Mouse (Mus musculus) forebrain, embryonic 11.5 days (tissue): ENCODE measurements around the gene Baz2a. TPM values are rescaled to one million over a fixed set of nuclear protein-coding genes. Genes with fewer than 3 reads are reported as not detected.
"Not testable (repeated sequence)": the region's sequence is repeated elsewhere in the genome, so short reads cannot be mapped to it uniquely, and the experiment has no call there.

Experiments
- ATAC-seq: fragments of 200-750 bp; cut with Nextera tagmentation; replicated peaks from 2 replicates; pipeline ENCODE4 v1.8.0; 2017; ENCODE audit warnings: moderate TSS enrichment; ENCODE audit not compliant: low FRiP score
- DNase-seq: peaks from one replicate; pipeline ENCODE4 v3.0.0-alpha.2; 2017; ENCODE audit warnings: low spot score
- H3K27ac ChIP-seq: fragments of 300-500 bp; sonication (generic); 2 replicates; pipeline ENCODE4 v1.5.1; 2014; ENCODE audit warnings: low read depth, low read length
- H3K27me3 ChIP-seq: fragments of 300-500 bp; sonication (generic); 2 replicates; pipeline ENCODE4 v1.6.1; 2014; ENCODE audit warnings: mild to moderate bottlenecking, low read length, mixed read lengths; ENCODE audit not compliant: control insufficient read depth, insufficient read depth
- H3K36me3 ChIP-seq: fragments of 300-500 bp; sonication (generic); 2 replicates; pipeline ENCODE4 v1.6.1; 2014; ENCODE audit warnings: mild to moderate bottlenecking, low read length, moderate library complexity, mixed read lengths; ENCODE audit not compliant: control insufficient read depth, insufficient read depth
- H3K4me1 ChIP-seq: fragments of 300-500 bp; sonication (generic); replicated peaks from 2 replicates; pipeline ENCODE4 v1.6.1; 2014; ENCODE audit warnings: low read length, mixed read lengths; ENCODE audit not compliant: control insufficient read depth, insufficient read depth
- H3K4me2 ChIP-seq: fragments of 300-500 bp; sonication (generic); 2 replicates; pipeline ENCODE4 v1.6.1; 2014; ENCODE audit warnings: low read depth, mild to moderate bottlenecking, low read length, moderate library complexity, mixed read lengths; ENCODE audit not compliant: severe bottlenecking
- H3K4me3 ChIP-seq: fragments of 300-500 bp; sonication (generic); 2 replicates; pipeline ENCODE4 v1.5.1; 2014; ENCODE audit warnings: low read depth, low read length
- H3K9ac ChIP-seq: fragments of 300-500 bp; sonication (generic); 2 replicates; pipeline ENCODE4 v1.6.1; 2014; ENCODE audit warnings: low read length
- H3K9me3 ChIP-seq: fragments of 300-500 bp; sonication (generic); 2 replicates; pipeline ENCODE4 v1.6.1; 2016; ENCODE audit warnings: low read length, mixed read lengths; ENCODE audit not compliant: control insufficient read depth
- WGBS: fragments of 180-500 bp; shearing (Covaris S2); extraction: QIAGEN DNeasy Blood & Tissue Kit; methylation state at CpG from one replicate; pipeline ENCODE4 v1.1.7; 2014; 5-methylcytosine and 5-hydroxymethylcytosine counted together
- polyA plus RNA-seq: library from polyadenylated mRNA; unstranded; fragments of >200 nt; fragmentation: Nextera tagmentation; extraction: Ambion mirVana; gene quantifications from 2 replicates; pipeline ENCODE4 v1.2.1, GENCODE M21; 2014

Gene Baz2a
- polyA plus RNA-seq, 1 experiment from 2014 or later, result 20.9 TPM

DNA sequence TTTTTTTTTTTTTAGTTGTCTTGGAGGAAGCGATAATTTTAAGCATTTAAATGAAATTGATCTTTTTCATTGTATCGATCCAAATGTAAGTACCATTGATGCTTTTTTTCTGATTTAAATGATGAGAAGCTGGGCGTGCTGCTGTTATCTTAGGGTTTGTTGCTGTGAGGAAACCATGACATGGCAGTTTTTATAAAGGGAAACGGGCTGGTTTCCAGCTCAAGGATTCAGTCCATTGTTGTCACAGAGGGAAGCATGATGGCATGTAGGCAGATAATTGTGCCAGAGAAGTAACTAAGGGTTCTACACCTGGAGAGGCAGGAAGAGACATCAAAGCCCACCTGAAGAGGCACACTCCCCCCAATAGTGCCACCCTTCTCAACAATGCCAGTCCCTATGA lies 22.2 kb upstream of the Baz2a start:
- peaks cover 22% of the 10 kb centered on the region for H3K36me3 ChIP-seq

DNA sequence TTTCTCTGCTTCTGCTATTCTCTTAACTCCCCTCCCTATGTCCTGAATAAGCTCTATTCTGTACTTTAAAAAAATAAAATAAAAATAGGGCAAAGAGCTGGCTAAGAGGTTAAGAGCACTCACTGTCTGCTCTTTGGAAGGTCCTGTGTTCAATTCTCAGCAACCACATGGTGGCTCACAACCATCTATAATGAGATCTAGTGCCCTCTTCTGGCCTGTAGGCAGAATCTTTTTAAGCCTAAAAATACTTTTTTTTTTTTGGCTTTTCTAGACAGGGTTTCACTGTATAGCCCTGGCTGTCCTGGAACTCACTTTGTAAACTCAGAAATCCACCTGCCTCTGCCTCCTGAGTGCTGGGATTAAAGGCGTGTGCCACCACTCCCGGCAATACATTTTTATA lies 20.9 kb upstream of the Baz2a start:
- not testable (repeated sequence) for H3K27me3 ChIP-seq, DNase-seq, H3K9me3 ChIP-seq, H3K4me3 ChIP-seq, H3K4me1 ChIP-seq, H3K4me2 ChIP-seq, H3K9ac ChIP-seq, H3K27ac ChIP-seq, ATAC-seq
- WGBS, result 95% methylated on average over 2 of the region's 2 CpGs
- H3K36me3 ChIP-seq, result peaks cover 22% of the 10 kb centered on the region

More for the DNA sequence above, 22.2 kb upstream of the Baz2a start:
- Histone ChIP-seq H3K27me3 (no peaks in the 10 kb centered on the region), H3K4me2 (no peak overlapping the region), H3K27ac (no peak overlapping the region), H3K4me3 (no peak overlapping the region), H3K9me3 (no peaks in the 10 kb centered on the region), H3K9ac (no peak overlapping the region), H3K4me1 (no peaks in the 10 kb centered on the region)
- WGBS, result 93% methylated on average over 4 of the region's 4 CpGs
- ATAC-seq (no peak), DNase-seq (no peak)

- H3K4me3 ChIP-seq, H3K4me2 ChIP-seq, H3K4me1 ChIP-seq, ATAC-seq, H3K27me3 ChIP-seq, H3K27ac ChIP-seq, H3K36me3 ChIP-seq, H3K9ac ChIP-seq, DNase-seq, H3K9me3 ChIP-seq: not testable (repeated sequence)
- WGBS, result 84% methylated on average over 5 of the region's 5 CpGs
Observed at GRCm38 (mm10) chr10:128078269-128078668, 13.1 kb upstream of the Baz2a start.

- H3K27me3 ChIP-seq, result no peaks in the 10 kb centered on the region
- WGBS, result 83% methylated on average over 1 of the region's 1 CpGs
- ATAC-seq, result no peak
- no peaks in the 10 kb centered on the region for H3K9me3 ChIP-seq
- no peak overlapping the region for H3K4me2 ChIP-seq
- H3K4me3 ChIP-seq, result no peak overlapping the region
- no peak overlapping the region for H3K27ac ChIP-seq
- H3K4me1 ChIP-seq, result peaks cover 3% of the 10 kb centered on the region; the same call in 1 of the 2 replicates
- peaks cover under 1% of the 10 kb centered on the region; the same call in 1 of the 2 replicates for H3K36me3 ChIP-seq
- H3K9ac ChIP-seq, result no peak overlapping the region
- no peak for DNase-seq
Observed at GRCm38 (mm10) chr10:128080496-128080895, 10.9 kb upstream of the Baz2a start.

DNA sequence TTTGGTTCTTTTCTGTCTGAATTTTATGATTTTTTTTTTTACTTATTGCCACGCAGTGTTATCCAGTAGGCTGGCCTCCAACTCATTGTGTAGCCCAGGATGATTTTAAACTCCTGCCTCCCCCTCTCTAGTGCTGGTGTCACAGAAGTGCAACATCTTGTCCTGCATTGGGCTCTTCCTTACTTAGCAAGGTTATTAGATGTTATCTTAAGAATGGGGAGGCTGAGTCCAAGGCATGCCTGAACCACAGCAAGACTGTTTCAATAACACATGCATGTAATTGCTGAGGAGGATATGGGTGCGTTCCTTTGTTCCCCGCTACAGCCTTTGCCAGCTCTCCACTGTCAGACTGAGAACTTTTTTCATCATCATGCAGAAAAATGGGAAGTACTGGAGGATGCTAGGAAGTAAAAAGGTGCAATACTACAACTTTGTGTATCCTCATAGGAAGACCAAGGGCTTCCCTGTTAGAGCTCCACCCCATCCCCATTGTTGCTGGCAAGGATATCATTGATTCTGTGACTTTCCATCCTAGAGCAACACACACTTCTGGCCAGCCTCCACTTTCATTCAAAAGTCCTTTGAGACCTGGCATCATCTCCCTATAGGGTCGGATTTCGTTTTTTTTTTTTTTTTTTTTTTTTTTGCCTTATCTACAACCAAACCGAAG lies 9.4 kb upstream of the Baz2a start:
- H3K4me1 ChIP-seq, result peaks cover 3% of the 10 kb centered on the region; the same call in 1 of the 2 replicates
- no peaks in the 10 kb centered on the region for H3K9me3 ChIP-seq
- H3K4me2 ChIP-seq, result peak overlapping the region; percentile 73
- H3K27ac ChIP-seq, result no peak overlapping the region
- peaks cover 11% of the 10 kb centered on the region for H3K36me3 ChIP-seq
- DNase-seq (no peak), ATAC-seq (no peak)
- peak overlapping the region; percentile 67; the same call in 1 of the 2 replicates for H3K9ac ChIP-seq
- H3K4me3 ChIP-seq, result peak overlapping the region; percentile 97
- WGBS, result 73% methylated on average over 6 of the region's 6 CpGs
- no peaks in the 10 kb centered on the region for H3K27me3 ChIP-seq

- DNase-seq, result no peak
- H3K4me3 ChIP-seq, result peak overlapping the region; percentile 97
- peak overlapping the region; percentile 73 for H3K4me2 ChIP-seq
- 18% methylated on average over 9 of the region's 9 CpGs for WGBS
- H3K27ac ChIP-seq, result no peak overlapping the region
- peaks cover 11% of the 10 kb centered on the region for H3K36me3 ChIP-seq
- H3K9ac ChIP-seq, result peak overlapping the region; percentile 67
- no peaks in the 10 kb centered on the region for H3K9me3 ChIP-seq
- H3K4me1 ChIP-seq, result peaks cover 3% of the 10 kb centered on the region; the same call in 1 of the 2 replicates
- H3K27me3 ChIP-seq, result no peaks in the 10 kb centered on the region
- no peak for ATAC-seq
Observed at GRCm38 (mm10) chr10:128082477-128082808, 8.9 kb upstream of the Baz2a start.

DNA sequence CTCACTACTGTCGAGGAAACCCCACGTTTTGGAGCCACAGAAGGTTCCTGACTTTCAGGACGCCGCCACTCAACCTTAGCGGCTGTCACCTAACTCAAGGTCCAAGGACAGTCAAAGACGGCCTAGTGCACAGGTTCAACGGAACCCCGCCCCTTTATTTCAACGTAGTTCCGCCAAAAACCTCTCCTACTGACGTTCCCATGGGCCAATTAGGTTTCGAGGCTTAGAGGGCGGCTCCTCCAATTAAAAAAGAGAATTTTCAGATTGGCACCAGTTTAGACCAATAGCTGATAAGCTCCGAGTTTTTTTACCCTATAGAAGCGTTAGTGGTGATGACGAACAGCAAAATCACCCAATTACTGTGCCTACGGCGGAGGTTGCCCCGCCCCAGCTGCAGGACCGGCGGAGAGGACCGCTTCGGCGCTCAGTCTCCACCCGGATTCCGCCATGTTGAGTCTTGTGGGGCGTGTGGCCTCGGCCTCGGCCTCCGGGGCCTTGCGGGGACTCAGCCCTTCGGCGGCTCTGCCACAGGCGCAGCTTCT lies 8.4 kb upstream of the Baz2a start, which contains the start of gene Atp5b:
Gene Atp5b, plus strand, starts transcription at position 394 of the 542 bp plus-strand sequence.
- H3K9ac ChIP-seq, result peak within 1 kb of the TSS; percentile 98
- peak within 1 kb of the TSS; percentile 68; the same call in 1 of the 2 replicates for H3K27ac ChIP-seq
- ATAC-seq (peak; percentile 99), DNase-seq (peak; percentile 96)
- H3K27me3 ChIP-seq, result no peaks in the 10 kb centered on the region
- peaks cover 3% of the 10 kb centered on the region; the same call in 1 of the 2 replicates for H3K4me1 ChIP-seq
- no peaks in the 10 kb centered on the region for H3K9me3 ChIP-seq
- peak within 1 kb of the TSS; percentile 73 for H3K4me2 ChIP-seq
- under 1% methylated on average over 34 of the region's 34 CpGs for WGBS
- peaks cover 11% of the 10 kb centered on the region for H3K36me3 ChIP-seq
- peak within 1 kb of the TSS; percentile 97 for H3K4me3 ChIP-seq

DNA sequence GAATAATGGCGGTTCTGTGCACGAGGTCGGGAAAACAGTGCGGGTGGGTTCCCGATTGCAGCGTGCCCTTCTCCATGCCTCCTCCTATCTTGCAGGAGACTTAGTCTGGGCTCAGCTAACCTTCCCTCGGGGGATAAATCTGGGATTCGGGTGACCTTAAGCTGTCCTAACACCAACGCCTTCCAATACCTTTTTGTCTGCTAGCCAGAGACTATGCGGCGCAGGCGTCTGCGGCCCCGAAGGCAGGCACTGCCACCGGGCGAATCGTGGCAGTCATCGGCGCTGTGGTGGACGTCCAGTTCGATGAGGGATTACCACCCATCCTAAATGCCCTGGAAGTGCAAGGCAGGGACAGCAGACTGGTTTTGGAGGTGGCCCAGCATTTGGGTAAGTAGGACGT lies 7.7 kb upstream of the Baz2a start:
- Histone ChIP-seq H3K9ac (peak overlapping the region; percentile 98), H3K36me3 (peaks cover 18% of the 10 kb centered on the region), H3K27me3 (no peaks in the 10 kb centered on the region), H3K4me2 (peak overlapping the region; percentile 68), H3K4me3 (peak overlapping the region; percentile 97), H3K9me3 (no peaks in the 10 kb centered on the region), H3K27ac (peak overlapping the region; percentile 68; the same call in 1 of the 2 replicates), H3K4me1 (peaks cover 3% of the 10 kb centered on the region; the same call in 1 of the 2 replicates)
- 2% methylated on average over 22 of the region's 22 CpGs for WGBS
- ATAC-seq, result no peak
- peak; percentile 53 for DNase-seq
